Mouse (Mus musculus) lung, embryonic 14.5 days (tissue): Measurements from ENCODE around the gene Pten. TPM values are rescaled to one million over a fixed set of nuclear protein-coding genes. Genes with fewer than 3 reads are reported as not detected.

Source experiments
- ATAC-seq: fragments of 200-750 bp; cut with Nextera tagmentation; 2 replicates; pipeline ENCODE4 v1.8.0; 2017; ENCODE audit warnings: mild to moderate bottlenecking, moderate TSS enrichment, moderate library complexity; ENCODE audit not compliant: insufficient read depth
- DNase-seq: peaks from one replicate; pipeline ENCODE4 v3.0.0-alpha.2; 2015
- H3K27ac ChIP-seq: fragments of 300-500 bp; sonication (generic); 2 replicates; pipeline ENCODE4 v1.5.1; 2014; ENCODE audit warnings: low read depth, mild to moderate bottlenecking, moderate library complexity
- H3K27me3 ChIP-seq: fragments of 300-500 bp; sonication (generic); 2 replicates; pipeline ENCODE4 v1.6.1; 2014; ENCODE audit warnings: low read length, control low read depth; ENCODE audit not compliant: insufficient read depth
- H3K36me3 ChIP-seq: fragments of 300-500 bp; sonication (generic); 2 replicates; pipeline ENCODE4 v1.6.1; 2014; ENCODE audit warnings: control low read depth; ENCODE audit not compliant: insufficient read depth
- H3K4me1 ChIP-seq: fragments of 300-500 bp; sonication (generic); 2 replicates; pipeline ENCODE4 v1.6.1; 2014; ENCODE audit warnings: antibody characterized with exemption, control low read depth; ENCODE audit not compliant: insufficient read depth
- H3K4me2 ChIP-seq: fragments of 300-500 bp; sonication (generic); 2 replicates; pipeline ENCODE4 v1.6.1; 2014; ENCODE audit warnings: mild to moderate bottlenecking
- H3K4me3 ChIP-seq: fragments of 300-500 bp; sonication (generic); 2 replicates; pipeline ENCODE4 v1.5.1; 2014; ENCODE audit warnings: low read depth, low read length
- H3K9ac ChIP-seq: fragments of 300-500 bp; sonication (generic); 2 replicates; pipeline ENCODE4 v1.6.1; 2014
- H3K9me3 ChIP-seq: fragments of 300-500 bp; sonication (generic); 2 replicates; pipeline ENCODE4 v1.6.1; 2016; ENCODE audit warnings: low read depth, low read length, control low read depth
- CTCF ChIP-seq: IDR thresholded peaks from 2 replicates; pipeline ENCODE4 v1.5.1; 2016; ENCODE audit warnings: antibody characterized with exemption, low read depth
- WGBS: fragments of 180-500 bp; shearing (Covaris S2); extraction: QIAGEN DNeasy Blood & Tissue Kit; methylation state at CpG from one replicate; pipeline ENCODE4 v1.1.7; 2014; 5-methylcytosine and 5-hydroxymethylcytosine counted together
- polyA plus RNA-seq: library from polyadenylated mRNA; unstranded; fragments of >200 nt; fragmentation: Nextera tagmentation; extraction: Ambion mirVana; gene quantifications from 2 replicates; pipeline ENCODE4 v1.2.1, GENCODE M21; 2014

Pten gene
- polyA plus RNA-seq, 1 experiment from 2014 or later = 15.4 TPM

GRCm38 (mm10) chr19:32852306-32852705 lies 95.0 kb downstream of the Pten start:
- H3K27ac ChIP-seq = no peak overlapping the region
- no peak for TF ChIP-seq CTCF
- no peak for DNase-seq

GRCm38 (mm10) chr19:32861675-32862575 lies 104.6 kb downstream of the Pten start:
- 43% methylated on average over 12 of the region's 12 CpGs for WGBS
- no peaks in the 10 kb centered on the region for H3K27me3 ChIP-seq
- no peak overlapping the region for H3K4me2 ChIP-seq
- no peak overlapping the region for H3K4me3 ChIP-seq
- ATAC-seq = no peak
- H3K9me3 ChIP-seq = no peaks in the 10 kb centered on the region
- H3K9ac ChIP-seq = no peak overlapping the region
- H3K36me3 ChIP-seq = no peaks in the 10 kb centered on the region
- no peak for DNase-seq
- no peak overlapping the region for H3K27ac ChIP-seq
- TF ChIP-seq CTCF = no peak
- H3K4me1 ChIP-seq = no peaks in the 10 kb centered on the region

More at GRCm38 (mm10) chr19:32852306-32852705, 95.0 kb downstream of the Pten start:
- Histone ChIP-seq H3K4me2 (no peak overlapping the region), H3K27me3 (no peaks in the 10 kb centered on the region), H3K9me3 (no peaks in the 10 kb centered on the region), H3K36me3 (no peaks in the 10 kb centered on the region), H3K9ac (no peak overlapping the region), H3K4me3 (no peak overlapping the region), H3K4me1 (no peaks in the 10 kb centered on the region)
- ATAC-seq = no peak
- WGBS = 80% methylated on average over 3 of the region's 3 CpGs

- Histone ChIP-seq H3K9ac (no peak overlapping the region), H3K27ac (no peak overlapping the region), H3K4me2 (peak overlapping the region; percentile 46), H3K4me1 (no peaks in the 10 kb centered on the region), H3K36me3 (no peaks in the 10 kb centered on the region), H3K9me3 (no peaks in the 10 kb centered on the region), H3K27me3 (no peaks in the 10 kb centered on the region), H3K4me3 (no peak overlapping the region)
- ATAC-seq (no peak), DNase-seq (no peak)
- TF ChIP-seq CTCF = no peak
- 11% methylated on average over 13 of the region's 13 CpGs for WGBS
Measured at GRCm38 (mm10) chr19:32866765-32867164, 109.5 kb downstream of the Pten start.

- ATAC-seq (no peak), DNase-seq (peak; percentile 33)
- no peaks in the 10 kb centered on the region for H3K27me3 ChIP-seq
- peak overlapping the region; percentile 46 for H3K4me2 ChIP-seq
- no peak for TF ChIP-seq CTCF
- WGBS = 9% methylated on average over 18 of the region's 18 CpGs
- no peak overlapping the region for H3K9ac ChIP-seq
- peak overlapping the region; percentile 5; the same call in 1 of the 2 replicates for H3K4me3 ChIP-seq
- H3K4me1 ChIP-seq = no peaks in the 10 kb centered on the region
- no peaks in the 10 kb centered on the region for H3K36me3 ChIP-seq
- no peaks in the 10 kb centered on the region for H3K9me3 ChIP-seq
- no peak overlapping the region for H3K27ac ChIP-seq
Measured at GRCm38 (mm10) chr19:32867181-32867897, 110.0 kb downstream of the Pten start.

- DNase-seq = no peak
- WGBS = 57% methylated on average over 5 of the region's 5 CpGs
Measured at GRCm38 (mm10) chr19:32868560-32868959, 111.3 kb downstream of the Pten start.

GRCm38 (mm10) chr19:32869053-32869680 lies 111.9 kb downstream of the Pten start:
- Histone ChIP-seq H3K9ac (no peak overlapping the region), H3K4me3 (no peak overlapping the region), H3K4me1 (no peaks in the 10 kb centered on the region), H3K27me3 (no peaks in the 10 kb centered on the region), H3K27ac (no peak overlapping the region), H3K36me3 (no peaks in the 10 kb centered on the region), H3K9me3 (no peaks in the 10 kb centered on the region), H3K4me2 (no peak overlapping the region)
- TF ChIP-seq CTCF = no peak
- WGBS = 42% methylated on average over 10 of the region's 10 CpGs
- ATAC-seq = no peak
- no peak for DNase-seq

More at GRCm38 (mm10) chr19:32868560-32868959, 111.3 kb downstream of the Pten start:
- H3K4me1 ChIP-seq = no peaks in the 10 kb centered on the region
- ATAC-seq = no peak
- H3K36me3 ChIP-seq = no peaks in the 10 kb centered on the region
- H3K27ac ChIP-seq = no peak overlapping the region
- no peak for TF ChIP-seq CTCF
- H3K27me3 ChIP-seq = no peaks in the 10 kb centered on the region
- H3K4me2 ChIP-seq = no peak overlapping the region
- H3K9me3 ChIP-seq = no peaks in the 10 kb centered on the region
- no peak overlapping the region for H3K4me3 ChIP-seq
- no peak overlapping the region for H3K9ac ChIP-seq
